Mouse (Mus musculus) megakaryocyte, embryonic 14.5 days (primary cell): ENCODE results near the gene Pfas.

ENCODE experiments used
- FLI1 ChIP-seq: IDR thresholded peaks from 2 replicates; pipeline ENCODE4 v1.6.1; 2012; ENCODE audit warnings: low read length, inconsistent platforms, mixed read lengths
- GATA1 ChIP-seq: IDR thresholded peaks from 3 replicates; pipeline ENCODE4 v1.6.1; 2012; ENCODE audit warnings: mixed read lengths, low read length, inconsistent platforms, borderline replicate concordance

- no peak for TF ChIP-seq GATA1
- no peak for TF ChIP-seq FLI1
Measured at GRCm38 (mm10) chr11:68963405-68963804, 44.9 kb downstream of the Pfas start.
